Mouse (Mus musculus) olfactory bulb, adult 2 months (tissue): Measurements from ENCODE around the gene Col4a1.

Source experiments
- CTCF ChIP-seq: fragments of 200-500 bp; IDR thresholded peaks from 2 replicates; pipeline ENCODE4 v1.5.1; 2012; ENCODE audit warnings: low read depth, mild to moderate bottlenecking, low read length, moderate library complexity; ENCODE audit not compliant: insufficient read depth
- POLR2A ChIP-seq: fragments of 200-500 bp; IDR thresholded peaks from 2 replicates; pipeline ENCODE4 v1.6.1; 2012; ENCODE audit warnings: mild to moderate bottlenecking, low read depth, low read length, moderate library complexity; ENCODE audit not compliant: insufficient read depth

DNA sequence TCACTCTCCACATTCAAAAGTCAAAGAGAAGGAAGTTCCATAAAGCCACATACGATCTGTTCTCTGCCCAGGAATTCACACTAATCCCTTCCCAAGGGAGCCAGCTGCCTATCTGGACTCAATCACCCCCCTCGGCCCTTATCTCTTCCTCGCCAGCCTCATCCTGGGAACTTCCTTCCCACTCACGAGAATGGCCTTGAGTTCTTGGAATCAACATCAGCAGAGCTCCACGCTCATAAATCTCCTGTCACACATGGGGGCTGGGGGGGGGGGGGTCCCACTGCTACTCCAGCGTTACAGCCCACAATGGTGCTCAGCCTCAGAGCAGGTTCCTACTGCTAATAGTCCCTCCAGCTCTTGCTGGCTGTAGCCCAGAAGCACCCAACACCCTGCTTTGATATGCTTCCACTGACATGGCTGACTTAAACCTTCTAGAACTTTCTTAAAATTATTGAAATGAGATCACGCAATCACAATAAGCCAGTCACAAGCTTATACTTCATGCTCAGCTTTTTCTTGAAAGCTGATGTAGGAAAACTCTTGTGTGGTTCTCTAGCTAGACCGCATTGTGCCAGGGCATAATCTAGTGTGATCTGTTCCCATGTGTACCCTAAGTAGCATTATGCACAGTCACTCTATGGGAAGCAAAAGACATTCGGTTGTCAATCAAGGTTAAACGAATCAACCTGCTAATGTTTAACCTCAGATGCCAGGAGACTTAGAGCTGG lies 78.3 kb downstream of the Col4a1 start:
- TF ChIP-seq POLR2A (no peak), CTCF (no peak)
